Mouse (Mus musculus) effector memory CD4-positive, alpha-beta T cell, adult 7 months (primary cell): Measurements from ENCODE around the gene Sptssa. TPM values are rescaled to one million over a fixed set of nuclear protein-coding genes. Genes with fewer than 3 reads are reported as not detected.

Experiments
- polyA plus RNA-seq: library from polyadenylated mRNA; unstranded; fragments of 100-300 nt; shearing (Covaris generic); gene quantifications from one replicate; pipeline ENCODE4 v1.2.1, GENCODE M21; 2017

The Sptssa gene
- polyA plus RNA-seq: 131 TPM

DNA sequence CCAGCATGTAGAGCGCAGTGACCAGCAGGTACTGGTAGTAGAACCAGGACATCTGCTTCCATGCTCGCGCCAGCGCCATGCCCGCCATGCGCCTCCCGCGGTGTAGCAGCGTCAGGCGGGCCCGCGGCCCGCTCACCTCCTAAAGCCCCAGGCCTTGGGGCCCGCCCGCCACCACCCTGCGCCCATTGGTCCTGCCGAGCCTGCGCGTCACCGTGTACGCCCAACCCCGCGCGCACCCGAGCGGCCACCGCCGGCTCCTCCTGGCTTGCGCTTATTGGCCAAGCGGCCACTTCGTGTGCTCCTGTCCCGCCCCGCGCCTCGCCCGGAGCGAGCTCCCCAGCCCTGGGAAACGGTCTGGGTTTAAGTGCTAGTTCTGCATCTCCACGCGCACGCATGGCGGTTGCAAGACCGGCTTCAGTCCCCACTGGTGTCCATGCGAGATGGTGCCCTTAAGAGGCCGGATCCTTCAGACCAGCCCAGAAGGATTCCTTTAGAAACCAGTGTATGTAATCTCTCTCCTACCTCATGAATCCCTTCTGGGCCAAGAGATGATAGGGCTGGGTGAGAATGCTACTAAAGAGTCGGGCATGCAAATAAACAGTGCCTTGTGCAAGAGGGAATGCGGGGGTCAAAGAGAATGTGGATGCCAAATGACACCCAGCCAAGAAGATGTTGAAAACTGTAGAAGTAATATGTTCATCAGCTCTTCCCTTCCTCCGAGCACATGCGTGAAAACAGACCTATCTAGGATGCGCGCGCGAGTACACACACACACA lies at the start of gene Sptssa:
Sptssa (minus strand) TSS at position 178 of the 776 bp plus-strand sequence.

DNA sequence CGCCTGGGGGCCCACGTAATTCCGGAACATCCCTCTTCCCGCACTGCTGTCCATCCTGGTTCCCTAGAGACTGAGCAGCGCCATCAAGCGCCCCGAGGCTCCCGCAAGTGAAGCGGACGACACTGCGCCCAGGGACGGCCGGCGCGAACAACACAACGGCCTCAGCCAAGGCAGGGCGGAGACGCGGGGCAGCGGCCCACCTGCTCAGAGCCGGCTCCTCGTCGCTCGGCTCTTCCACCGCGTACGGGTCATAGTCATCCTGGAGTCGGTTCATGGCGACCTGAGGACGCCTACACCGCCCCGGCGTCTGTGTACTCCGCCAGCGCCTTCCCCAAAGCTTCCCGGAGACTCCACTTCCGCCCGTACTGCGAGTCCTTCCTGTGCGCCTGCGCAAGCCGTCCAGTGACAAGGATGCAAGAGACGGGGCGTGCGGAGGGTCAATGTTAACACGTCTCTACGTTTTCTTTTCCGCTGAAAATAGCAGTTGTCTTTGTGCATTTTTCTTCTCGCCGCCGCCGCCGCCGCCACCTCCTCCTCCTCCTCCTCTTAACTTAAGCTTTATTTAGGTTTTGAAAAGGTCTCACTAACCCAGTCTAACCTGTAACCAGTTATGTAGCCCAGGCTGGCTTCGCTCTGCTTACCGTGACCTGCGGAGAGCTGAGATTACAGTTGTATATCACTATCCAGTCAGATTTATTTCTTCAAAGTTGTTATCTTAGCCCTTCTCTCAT lies 39.3 kb upstream of the Sptssa start, which contains the start of gene Eapp:
Eapp (minus strand) TSS at position 387 of the 731 bp plus-strand sequence.

Other genes with a start within 250 kb of the Sptssa start
- 78.7 TPM for gene Eapp, start 39.3 kb upstream of the Sptssa start, polyA plus RNA-seq
- gene Snx6, start 139.1 kb upstream of the Sptssa start, polyA plus RNA-seq: 73.3 TPM
- gene Cfl2, start 206.3 kb upstream of the Sptssa start, polyA plus RNA-seq: 25.9 TPM